Mouse (Mus musculus) neutrophil, adult 5-6 weeks (primary cell): ENCODE data around the gene Lair1. TPM values are rescaled to one million over a fixed set of nuclear protein-coding genes. Genes with fewer than 3 reads are reported as not detected.
A peak's percentile ranks its signal among the peaks of the same experiment; 100 is the strongest.
"Not testable (repeated sequence)": the region's sequence is repeated elsewhere in the genome, so short reads cannot be mapped to it uniquely, and the experiment has no call there.

Source experiments
- ATAC-seq: fragments of 151-379, 151-347 bp; 2 replicates; pipeline ENCODE4 v1.8.0; 2017; ENCODE audit warnings: mild to moderate bottlenecking, moderate TSS enrichment; ENCODE audit not compliant: insufficient number of reproducible peaks, poor library complexity, low FRiP score, severe bottlenecking; ENCODE audit errors: extremely low read depth
- total RNA-seq: library from RNA; stranded (forward); fragments of 200-1000 nt; gene quantifications from 2 replicates; pipeline ENCODE4 v1.2.3, GENCODE M21; 2017

Lair1 gene
- total RNA-seq, 1 experiment from 2014 or later, result 22.3 TPM

DNA sequence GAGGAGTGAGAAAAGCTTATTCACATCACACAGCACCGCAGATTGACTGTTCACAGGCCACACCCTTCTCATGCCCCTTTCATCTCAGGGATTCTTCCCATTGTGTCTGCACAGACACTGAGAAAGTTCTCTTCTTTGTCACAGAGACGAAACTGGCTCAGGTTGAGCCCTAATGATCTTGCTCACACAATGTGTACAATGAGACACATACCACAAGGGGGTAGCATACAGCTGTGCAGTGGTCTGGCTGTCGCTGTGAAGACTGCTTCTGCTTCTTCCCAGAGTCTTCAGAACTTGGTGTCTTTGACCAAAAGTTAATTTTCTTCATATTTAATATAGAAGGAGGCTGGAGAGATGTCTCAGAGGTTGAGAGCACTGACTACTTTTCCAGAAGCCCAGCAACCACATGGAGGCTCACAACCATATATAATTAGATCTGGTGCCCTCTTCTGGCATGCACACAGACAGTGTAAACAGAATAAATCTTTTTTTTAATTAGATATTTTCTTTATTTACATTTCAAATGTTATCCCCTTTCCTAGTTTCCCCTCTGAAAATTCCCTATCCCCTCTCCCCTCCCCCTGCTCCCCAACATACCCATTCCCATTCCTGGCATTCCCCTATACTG is 36.1 kb downstream of the Lair1 start:
- ATAC-seq, result peak; percentile 97

DNA sequence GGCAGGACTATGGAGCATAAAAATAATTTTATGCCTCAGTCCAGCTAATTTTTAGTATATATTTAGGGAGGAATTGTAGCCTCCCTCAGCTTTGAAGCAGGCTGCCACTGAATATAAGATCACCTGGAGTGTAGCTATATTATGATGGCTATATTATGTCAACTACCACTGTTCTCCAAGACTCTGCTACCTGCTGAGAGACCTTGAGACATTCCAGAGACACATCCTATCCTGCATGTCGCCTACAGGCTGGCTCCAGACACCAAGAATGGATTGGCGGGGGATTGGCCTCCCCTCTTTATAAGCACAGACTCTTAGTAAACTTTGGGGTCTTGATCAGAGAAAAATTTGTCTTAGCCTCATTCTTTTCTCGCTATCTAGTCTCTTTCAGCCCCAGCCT is 58.4 kb downstream of the Lair1 start:
- ATAC-seq, result not testable (repeated sequence)

GRCm38 (mm10) chr7:4003996-4004395 is 59.0 kb downstream of the Lair1 start:
- not testable (repeated sequence) for ATAC-seq

GRCm38 (mm10) chr7:3962017-3962416 is 101.0 kb downstream of the Lair1 start:
- no peak for ATAC-seq

- ATAC-seq, result no peak
Measured at GRCm38 (mm10) chr7:3957387-3957786, 105.6 kb downstream of the Lair1 start.

Other genes with a start within 250 kb of the Lair1 start
- gene Gm15448, start 237.5 kb downstream of the Lair1 start, total RNA-seq, result 36.3 and 41.7 TPM in 2 replicates
- 85.7 and 94.4 TPM in 2 replicates for gene Pira2, start 218.2 kb downstream of the Lair1 start, total RNA-seq
- gene Gm14548, start 165.1 kb downstream of the Lair1 start, total RNA-seq, result 94.9 and 100 TPM in 2 replicates
- 145 and 154 TPM in 2 replicates for gene Lilra6, start 147.7 kb downstream of the Lair1 start, total RNA-seq
- 0.12 TPM in 1 of 2 replicates, not detected in the other for gene Ttyh1, start 56.2 kb upstream of the Lair1 start, total RNA-seq
- gene Leng8, start 73.8 kb upstream of the Lair1 start, total RNA-seq, result 155 and 160 TPM in 2 replicates
- 18.9 and 19.7 TPM in 2 replicates for gene Leng9, start 87.2 kb upstream of the Lair1 start, total RNA-seq
- gene Cdc42ep5, start 101.7 kb upstream of the Lair1 start, total RNA-seq, result 0.86 and 5.8 TPM in 2 replicates
- 0.35 TPM in 1 of 2 replicates, not detected in the other for gene Lilra5, start 174.6 kb upstream of the Lair1 start, total RNA-seq